Mouse (Mus musculus) CD8-positive naive resting alpha-beta T cell, adult 2 months (primary cell): ENCODE results near the gene Fam131a.

ENCODE experiments used
- DNase-seq, 2 experiments: peaks; one replicate each; pipeline ENCODE4 v3.0.0; 2022; ENCODE audit warnings: low read depth in 2 of 2, low spot score in 2 of 2

The Fam131a gene

GRCm38 (mm10) chr16:20739845-20740244 lies 46.8 kb downstream of the Fam131a start:
- no peak for DNase-seq

DNA sequence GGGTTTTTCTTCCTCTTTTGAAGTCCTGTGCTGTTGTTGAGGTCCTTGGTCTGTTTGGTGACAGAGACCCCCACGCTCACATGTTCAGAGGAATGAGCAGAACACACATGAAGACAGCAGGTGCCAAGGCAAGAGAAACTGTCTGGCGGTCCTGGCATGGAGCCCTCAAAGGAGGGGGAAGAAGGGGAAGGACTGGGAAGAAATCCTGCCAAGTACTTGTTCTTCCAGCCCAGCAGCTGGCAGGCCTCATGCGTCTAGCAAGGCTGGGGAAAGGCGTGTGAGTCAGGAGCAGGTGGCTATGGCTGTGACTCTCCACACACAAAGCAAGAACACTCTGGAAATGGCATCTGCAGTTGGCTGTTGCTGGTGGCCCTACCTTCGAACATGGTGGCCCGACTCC lies 53.6 kb downstream of the Fam131a start:
- no peak for DNase-seq

DNA sequence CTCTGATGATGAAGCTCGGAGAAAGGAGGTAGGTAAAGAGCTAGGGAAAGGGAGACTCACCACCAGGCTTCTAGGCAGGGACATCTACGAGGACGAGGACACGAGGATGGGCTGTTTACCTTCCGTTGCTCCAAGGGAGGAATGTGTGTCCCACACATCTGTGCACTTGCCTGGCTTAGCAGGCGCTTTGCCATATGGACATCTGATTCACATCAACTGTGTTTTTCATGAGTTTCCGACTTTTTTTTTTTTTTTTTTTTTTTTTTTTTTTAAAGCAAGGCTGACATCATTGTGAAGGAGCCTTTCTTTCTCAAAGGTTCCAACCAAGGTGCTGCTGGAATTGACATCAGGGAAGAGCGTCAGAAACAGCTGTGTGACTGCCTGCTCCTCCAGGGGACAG lies 57.5 kb downstream of the Fam131a start:
- no peak for DNase-seq
